Mouse (Mus musculus): ENCODE results near the gene Prm1. TPM values are rescaled to one million over a fixed set of nuclear protein-coding genes. Genes with fewer than 3 reads are reported as not detected.

The Prm1 gene
- polyA plus RNA-seq, 1 experiment = not detected

DNA sequence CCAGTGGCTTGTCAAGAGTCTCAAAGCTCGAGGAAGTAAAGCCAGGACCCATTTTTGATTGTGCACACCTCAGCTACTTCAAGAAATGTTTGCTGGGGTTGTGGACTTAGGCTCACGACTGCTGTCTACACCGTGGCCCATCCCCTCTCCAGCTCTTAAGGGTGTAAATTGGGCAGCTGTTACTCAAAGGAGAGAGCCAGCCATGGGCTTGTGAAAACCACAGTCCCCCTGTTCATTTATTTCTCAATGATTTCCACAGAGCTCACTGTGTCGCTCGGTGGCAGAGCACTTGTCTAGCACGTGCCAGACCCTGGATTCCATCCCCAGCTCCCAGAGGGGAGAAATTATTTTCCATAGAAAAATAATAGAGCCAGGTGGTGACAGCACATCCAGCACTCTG, 49.5 kb downstream of the Prm1 start:
- DNase-seq (ENCODE audit: extremely low spot score in 1 of 2, low spot score in 1 of 2) = no peak

- DNase-seq (ENCODE audit: extremely low spot score in 1 of 2, low spot score in 1 of 2) = no peak
Observed at GRCm38 (mm10) chr16:10754521-10755296, 50.9 kb downstream of the Prm1 start.

DNA sequence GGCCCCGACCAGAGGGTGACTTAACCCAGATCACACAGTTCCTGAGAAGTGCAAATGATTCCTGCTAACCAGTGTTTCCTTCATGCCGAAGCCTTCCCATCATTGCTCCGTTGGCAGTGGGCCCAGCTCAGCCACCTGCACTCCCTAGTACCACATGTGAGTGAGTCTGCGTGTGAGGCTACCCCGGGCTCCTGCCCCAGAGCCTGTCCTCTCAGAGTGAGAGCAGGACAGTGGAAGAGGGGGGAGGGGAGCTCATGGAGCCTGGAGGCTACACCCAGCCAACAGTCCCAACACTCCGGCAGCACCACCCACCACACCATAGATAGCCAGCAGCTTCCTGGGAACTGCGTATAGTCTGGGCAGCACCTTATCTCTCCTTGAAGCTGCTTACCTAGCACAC, 55.8 kb downstream of the Prm1 start:
- peak in 1 of 2 experiments; percentile 42 for DNase-seq (ENCODE audit: extremely low spot score in 1 of 2, low spot score in 1 of 2)

- DNase-seq (ENCODE audit: extremely low spot score in 1 of 2, low spot score in 1 of 2) = no peak
Observed at GRCm38 (mm10) chr16:10749226-10749625, 56.4 kb downstream of the Prm1 start.

Other genes starting within 250 kb of the Prm1 start
- gene Socs1, start 20.3 kb downstream of the Prm1 start, polyA plus RNA-seq (2012; rRNA removed) = 0.88 and 1.2 TPM in 2 replicates
- not detected in 2 replicates for gene Tnp2, start 17.2 kb downstream of the Prm1 start, polyA plus RNA-seq (2012; rRNA removed)
- not detected in 2 replicates for gene Prm3, start 14.9 kb downstream of the Prm1 start, polyA plus RNA-seq (2012; rRNA removed)
- not detected in 2 replicates for gene Prm2, start 9.7 kb downstream of the Prm1 start, polyA plus RNA-seq (2012; rRNA removed)
- gene Gm11172, start 7.1 kb upstream of the Prm1 start, polyA plus RNA-seq (2012; rRNA removed) = not detected in 2 replicates
- gene Rmi2, start 29.2 kb upstream of the Prm1 start, polyA plus RNA-seq (2012; rRNA removed) = 0.16 and 0.19 TPM in 2 replicates